9 mouse cellular contexts compared by ENCODE assay signal in genomic region chr4:43823845-43824337, GRCm38 (mm10). TPM values are rescaled to one million over a fixed set of nuclear protein-coding genes. Genes with fewer than 3 reads are reported as not detected.
A peak's percentile ranks its signal among the peaks of the same experiment; 100 is the strongest.
DNase-seq lines count a peak whose midpoint lies in the region.
"Had no signal": no experiment of that assay in that cellular context is flagged by ENCODE, and none has a peak within 500 bp of the region (broad histone marks: within the 10 kb centered on the region; RNA-seq: fewer than 3 reads in every experiment).

Gene Olfr156 (minus strand): TSS chr4:43823895.

- no peak within 1 kb of the TSS for H3K4me3 ChIP-seq in heart, embryonic 10.5 days

- H3K9me3 ChIP-seq in heart, embryonic 10.5 days, result no peaks in the 10 kb centered on the region

- H3K27me3 ChIP-seq in heart, embryonic 10.5 days (ENCODE audit: insufficient read depth, poor library complexity, severe bottlenecking), result no peaks in the 10 kb centered on the region

- DNase-seq in heart, postnatal 14 days, result peak; percentile 16 to 34
- no peak for DNase-seq in heart, embryonic 10.5 days (ENCODE audit: low spot score)
- DNase-seq in urinary bladder, postnatal 14 days (ENCODE audit: low spot score), result peak; percentile 31
- DNase-seq in urinary bladder, postnatal 10 days (ENCODE audit: low spot score), result no peak
- DNase-seq in forelimb bud, embryonic 11.5 days (ENCODE audit: low read depth, low spot score), result peak; percentile 61
- DNase-seq in retina, postnatal 1 day, result peak; percentile 62
- no peak for DNase-seq in thymus, postnatal 10 days (ENCODE audit: low spot score in 2 of 2)
- no peak for DNase-seq in right cerebral cortex, postnatal 4 days

- intact Hi-C loops in heart, postnatal 14 days (cut with DNase I), result loop anchor here (2.0 kb wide), 1 partner anchor 37 kb away; no protein-coding TSS in a partner anchor

- H3K27ac ChIP-seq in heart, embryonic 10.5 days, result no peak within 1 kb of the TSS

- no peaks in the 10 kb centered on the region for H3K36me3 ChIP-seq in heart, embryonic 10.5 days

- H3K4me1 ChIP-seq in heart, embryonic 10.5 days, result peaks cover 7% of the 10 kb centered on the region; the same call in 1 of the 2 replicates

- WGBS in heart, embryonic 10.5 days, result 10% methylated on average over 7 of the region's 7 CpGs

RNA-seq across cellular contexts. Expression of gene Olfr156, which starts in this region (rescaled TPM):
- total RNA-seq in heart, postnatal 14 days (2021), result not detected
- not detected in 2 replicates for polyA plus RNA-seq in heart, embryonic 10.5 days (2016; fragmentation: Nextera tagmentation; extraction: Ambion mirVana)
- polyA plus RNA-seq: large intestine, adult 2 months had no signal

Comparison
In these comparisons a context has a peak if more than half of its experiments do, and no peak if none do; other contexts are left out.
1. DNase-seq: peak in urinary bladder, postnatal 14 days (single experiment), forelimb bud, embryonic 11.5 days (single experiment) and retina, postnatal 1 day (single experiment); none in heart, embryonic 10.5 days (single experiment), urinary bladder, postnatal 10 days (single experiment), thymus, postnatal 10 days (0 of 2) and right cerebral cortex, postnatal 4 days (single experiment).
2. Peak in DNase-seq in heart, postnatal 14 days; RNA of the gene not detected or under 1 TPM.